ENCODE assay signal across 8 mouse cellular contexts in genomic region chr17:63863012-63863630, GRCm38 (mm10). TPM values are rescaled to one million over a fixed set of nuclear protein-coding genes. Genes with fewer than 3 reads are reported as not detected.
DNase-seq lines count a peak whose midpoint lies in the region; ATAC-seq and TF ChIP-seq lines count a peak whose summit lies in the region.

Gene Fer (plus strand): TSS chr17:63863062.

- peak; percentile 56 for DNase-seq in embryo, embryonic 10.5 days (ENCODE audit: low spot score)
- no peak for DNase-seq in embryo, embryonic 9.5 days (ENCODE audit: extremely low spot score)
- DNase-seq in CH12.LX (ENCODE audit: extremely low read depth), result no peak
- DNase-seq in embryonic facial prominence, embryonic 14.5 days (ENCODE audit: low spot score), result peak; percentile 36
- no peak for DNase-seq in heart, postnatal 0 days (ENCODE audit: low spot score)
- peak in 1 of 2 experiments; percentile 20 for DNase-seq in left cerebral cortex, postnatal 14 days (ENCODE audit: low spot score in 2 of 2)
- peak; percentile 4 for DNase-seq in naive thymus-derived CD4-positive, alpha-beta T cell, adult 2 months (ENCODE audit: low read depth)
- no peak for DNase-seq in frontal cortex, postnatal 36 days (ENCODE audit: low spot score in 2 of 2)

- ATAC-seq in embryonic facial prominence, embryonic 14.5 days (ENCODE audit: low read depth), result peak; percentile 35
- ATAC-seq in heart, postnatal 0 days (ENCODE audit: insufficient read depth, low read depth), result peak; percentile 45

- H3K36me3 ChIP-seq in CH12.LX (replicated peaks in 1 of 2; ENCODE audit: control insufficient read depth in 1 of 2, insufficient read depth in 1 of 2, low read length in 1 of 2), result no peaks in the 10 kb centered on the region
- no peaks in the 10 kb centered on the region for H3K36me3 ChIP-seq in embryonic facial prominence, embryonic 14.5 days (ENCODE audit: control insufficient read depth, insufficient read depth, low read length)
- H3K36me3 ChIP-seq in heart, postnatal 0 days (replicated peaks; ENCODE audit: control insufficient read depth, insufficient read depth, low read length), result no peaks in the 10 kb centered on the region

- peaks cover 51% of the 10 kb centered on the region for H3K27me3 ChIP-seq in CH12.LX (replicated peaks)
- H3K27me3 ChIP-seq in embryonic facial prominence, embryonic 14.5 days (replicated peaks; ENCODE audit: control insufficient read depth, insufficient read depth, low read length), result no peaks in the 10 kb centered on the region
- H3K27me3 ChIP-seq in heart, postnatal 0 days (ENCODE audit: control insufficient read depth, insufficient read depth, low read length), result no peaks in the 10 kb centered on the region

- intact Hi-C loops in left cerebral cortex, postnatal 14 days (cut with DNase I), result no loop called here

- dilution Hi-C loops in CH12.LX (cut with MboI; ENCODE audit: extremely low pct_ligation_motif_present, extremely low pct_unique_long_range_greater_than_20kb, low sequenced_read_pairs), result no loop called here

- in situ Hi-C loops in CH12.LX (cut with MboI; ENCODE audit: low pct_ligation_motif_present, low pct_unique_long_range_greater_than_20kb, low sequenced_read_pairs), result no loop called here

- H3K27ac ChIP-seq in CH12.LX (ENCODE audit: insufficient read depth, low read depth), result no peak within 1 kb of the TSS
- H3K27ac ChIP-seq in embryonic facial prominence, embryonic 14.5 days (replicated peaks; ENCODE audit: low read depth, low read length), result peak within 1 kb of the TSS; percentile 70
- peak within 1 kb of the TSS; percentile 84 for H3K27ac ChIP-seq in heart, postnatal 0 days (ENCODE audit: low read depth)

- H3K9ac ChIP-seq in CH12.LX (ENCODE audit: insufficient read depth, low read depth), result peak within 1 kb of the TSS; percentile 54; the same call in 1 of the 2 replicates
- H3K9ac ChIP-seq in embryonic facial prominence, embryonic 14.5 days (ENCODE audit: low read depth, low read length), result peak within 1 kb of the TSS; percentile 93
- peak within 1 kb of the TSS; percentile 89 for H3K9ac ChIP-seq in heart, postnatal 0 days (replicated peaks; ENCODE audit: low read depth, low read length)

- TF ChIP-seq CTCF in CH12.LX (conservative IDR thresholded peaks at IDR 0.05 in 1 of 2, IDR thresholded peaks at IDR 0.05 in 1 of 2; ENCODE audit: low read depth in 2 of 2, low read length in 2 of 2), result no peak
- no peak for TF ChIP-seq CTCF in heart, postnatal 0 days (IDR thresholded peaks at IDR 0.05; ENCODE audit: low read depth)

- H3K9me3 ChIP-seq in CH12.LX (replicated peaks; ENCODE audit: low read length), result peaks cover 5% of the 10 kb centered on the region
- no peaks in the 10 kb centered on the region for H3K9me3 ChIP-seq in embryonic facial prominence, embryonic 14.5 days (ENCODE audit: control insufficient read depth, low read length)
- no peaks in the 10 kb centered on the region for H3K9me3 ChIP-seq in heart, postnatal 0 days (replicated peaks; ENCODE audit: control insufficient read depth, low read length)

- H3K4me1 ChIP-seq in CH12.LX (ENCODE audit: control insufficient read depth in 1 of 2, insufficient read depth in 2 of 2), result peaks cover 2 to 20% of the 10 kb centered on the region in 2 experiments; a peak in 2 of 4 replicates
- no peaks in the 10 kb centered on the region; the same call in 1 of the 2 replicates for H3K4me1 ChIP-seq in embryonic facial prominence, embryonic 14.5 days (ENCODE audit: control insufficient read depth, insufficient read depth, low read length)
- no peaks in the 10 kb centered on the region for H3K4me1 ChIP-seq in heart, postnatal 0 days (ENCODE audit: control insufficient read depth, insufficient read depth)

- peak within 1 kb of the TSS; percentile 63 to 77 (median 64) for H3K4me3 ChIP-seq in CH12.LX (replicated peaks in 1 of 3; ENCODE audit: low read depth in 2 of 3, low read length in 2 of 3, poor library complexity in 1 of 3)
- H3K4me3 ChIP-seq in embryonic facial prominence, embryonic 14.5 days (ENCODE audit: low read depth, low read length), result peak within 1 kb of the TSS; percentile 97
- peak within 1 kb of the TSS; percentile 92 for H3K4me3 ChIP-seq in heart, postnatal 0 days (ENCODE audit: low read depth, low read length)

- no peak for TF ChIP-seq RAD21 in CH12.LX (IDR thresholded peaks at IDR 0.05; ENCODE audit: low read depth, low read length)

- WGBS in embryonic facial prominence, embryonic 14.5 days, result under 1% methylated on average over 35 of the region's 41 CpGs
- under 1% methylated on average over 35 of the region's 41 CpGs for WGBS in heart, postnatal 0 days

- no peaks in the 10 kb centered on the region for H3K79me2 ChIP-seq in CH12.LX (replicated peaks; ENCODE audit: control insufficient read depth, extremely low read depth, insufficient read depth, poor library complexity, severe bottlenecking)

- peak within 1 kb of the TSS; percentile 53 for H3K4me2 ChIP-seq in CH12.LX (ENCODE audit: insufficient read depth, low read depth, poor library complexity, severe bottlenecking)
- peak within 1 kb of the TSS; percentile 63 for H3K4me2 ChIP-seq in embryonic facial prominence, embryonic 14.5 days (ENCODE audit: low read depth, low read length)
- H3K4me2 ChIP-seq in heart, postnatal 0 days (ENCODE audit: low read depth, low read length), result peak within 1 kb of the TSS; percentile 76

- no peak for TF ChIP-seq POLR2A in CH12.LX (IDR thresholded peaks at IDR 0.05; ENCODE audit: low read depth, low read length)

- no peak for TF ChIP-seq EP300 in CH12.LX (IDR thresholded peaks at IDR 0.05; ENCODE audit: low read length)
- 0 out of 2 replicates have a peak, but pooled peaks have one; percentile 39 for TF ChIP-seq EP300 in heart, postnatal 0 days (IDR thresholded peaks at IDR 0.05; ENCODE audit: low read depth)

TF ChIP-seq in CH12.LX, 34 proteins besides CTCF, POLR2A, EP300 and RAD21:
- 0 out of 2 replicates have a peak, but pooled peaks have one; percentile 6 for TF ChIP-seq NELFE (IDR thresholded peaks at IDR 0.05; ENCODE audit: low read depth, low read length)
- TF ChIP-seq POLR2AphosphoS2 (IDR thresholded peaks at IDR 0.05; ENCODE audit: low read depth, low read length), result no peak
- no peak for TF ChIP-seq UBTF (IDR thresholded peaks at IDR 0.05; ENCODE audit: low read depth, low read length)

RNA-seq across cellular contexts. Expression of gene Fer, which starts in this region (rescaled TPM):
- total RNA-seq in CH12.LX (2012; rRNA removed), result 3.4 and 4.5 TPM in 2 replicates
- total RNA-seq in CH12.LX (2014; rRNA removed), result 4.3 and 4.9 TPM in 2 replicates
- 4.9 and 5.1 TPM in 2 replicates for polyA plus RNA-seq in CH12.LX (2012; ENCODE audit: insufficient read length, low read depth)
- polyA plus RNA-seq in embryonic facial prominence, embryonic 14.5 days (2014; fragmentation: Nextera tagmentation; extraction: Ambion mirVana), result 33.1 and 35.8 TPM in 2 replicates
- total RNA-seq in heart, postnatal 0 days (2014; rRNA removed; ENCODE audit: low replicate concordance), result 12.4 and 15.1 TPM in 2 replicates
- 16.2 and 16.5 TPM in 2 replicates for polyA plus RNA-seq in heart, postnatal 0 days (2015; fragmentation: Nextera tagmentation; extraction: Ambion mirVana)
- 10 to 100 TPM; 29.8 to 31.1 TPM for total RNA-seq in left cerebral cortex, postnatal 14 days (2021)

Comparison
In these comparisons a context has a peak if more than half of its experiments do, and no peak if none do; other contexts are left out.
1. DNase-seq: peak in embryo, embryonic 10.5 days (single experiment), embryonic facial prominence, embryonic 14.5 days (single experiment) and naive thymus-derived CD4-positive, alpha-beta T cell, adult 2 months (single experiment); none in embryo, embryonic 9.5 days (single experiment), CH12.LX (single experiment), heart, postnatal 0 days (single experiment) and frontal cortex, postnatal 36 days (0 of 2).
2. Peak in every context shown above with its lines, with median percentiles within 50 percentile points of each other: H3K4me2 ChIP-seq, H3K4me3 ChIP-seq and H3K9ac ChIP-seq.